Mouse (Mus musculus) CD4-positive helper T cell, adult 2 months (primary cell): ENCODE data around the gene Rab11fip4.
"Not testable (repeated sequence)": the region's sequence is repeated elsewhere in the genome, so short reads cannot be mapped to it uniquely, and the experiment has no call there.

Source experiments
- DNase-seq: peaks from one replicate; pipeline ENCODE4 v3.0.0-alpha.2; 2012; ENCODE audit warnings: low read depth, missing footprints, low spot score

Gene Rab11fip4

GRCm38 (mm10) chr11:79678363-79679153 is 87.5 kb downstream of the Rab11fip4 start:
- peak; percentile 48 for DNase-seq

DNA sequence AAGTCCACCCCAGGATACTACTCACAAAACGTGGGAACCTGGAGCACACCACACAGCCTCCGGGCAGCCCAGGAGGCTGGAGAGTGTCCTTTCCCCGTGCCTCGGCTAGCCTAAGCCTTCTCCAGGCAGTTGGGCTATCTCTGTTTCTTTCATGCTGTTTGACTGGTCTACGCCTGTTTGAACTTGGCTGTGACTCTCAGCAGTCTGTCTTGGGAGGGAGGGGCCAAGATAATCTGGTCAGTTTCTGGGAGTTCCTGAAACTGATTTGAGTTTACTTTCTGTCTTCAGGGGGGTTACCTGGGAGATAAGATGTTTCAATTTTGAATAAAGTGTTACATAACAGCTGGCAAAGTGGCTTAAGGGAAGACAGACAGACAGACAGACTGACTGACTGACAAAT is 88.9 kb downstream of the Rab11fip4 start:
- no peak for DNase-seq

GRCm38 (mm10) chr11:79680559-79680958 is 89.5 kb downstream of the Rab11fip4 start:
- DNase-seq = no peak

DNA sequence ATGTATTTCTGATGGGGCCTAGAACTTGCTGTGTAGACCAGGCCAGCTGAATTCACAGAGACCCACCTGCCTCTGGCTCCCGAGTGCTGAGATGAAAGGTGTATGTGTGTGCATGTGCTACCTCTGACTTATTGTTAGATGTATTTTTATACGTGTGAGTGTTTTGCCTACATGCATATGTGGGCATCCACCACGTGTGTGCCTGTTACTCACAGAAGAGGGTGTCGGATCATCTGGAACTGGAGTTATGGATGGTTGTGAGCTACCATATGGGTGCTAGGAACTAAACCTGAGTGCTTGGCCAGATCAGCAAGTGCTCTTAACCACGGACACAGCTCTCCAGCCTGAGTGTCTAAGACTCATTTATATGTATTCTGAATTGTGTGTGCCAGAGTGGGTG is 90.2 kb downstream of the Rab11fip4 start:
- no peak for DNase-seq

GRCm38 (mm10) chr11:79681798-79682197 is 90.8 kb downstream of the Rab11fip4 start:
- DNase-seq = no peak

GRCm38 (mm10) chr11:79685109-79685508 is 94.1 kb downstream of the Rab11fip4 start:
- no peak for DNase-seq

- DNase-seq = peak; percentile 84
Observed at GRCm38 (mm10) chr11:79686501-79687121, 95.6 kb downstream of the Rab11fip4 start.

GRCm38 (mm10) chr11:79689916-79690315 is 98.9 kb downstream of the Rab11fip4 start:
- DNase-seq = no peak

DNA sequence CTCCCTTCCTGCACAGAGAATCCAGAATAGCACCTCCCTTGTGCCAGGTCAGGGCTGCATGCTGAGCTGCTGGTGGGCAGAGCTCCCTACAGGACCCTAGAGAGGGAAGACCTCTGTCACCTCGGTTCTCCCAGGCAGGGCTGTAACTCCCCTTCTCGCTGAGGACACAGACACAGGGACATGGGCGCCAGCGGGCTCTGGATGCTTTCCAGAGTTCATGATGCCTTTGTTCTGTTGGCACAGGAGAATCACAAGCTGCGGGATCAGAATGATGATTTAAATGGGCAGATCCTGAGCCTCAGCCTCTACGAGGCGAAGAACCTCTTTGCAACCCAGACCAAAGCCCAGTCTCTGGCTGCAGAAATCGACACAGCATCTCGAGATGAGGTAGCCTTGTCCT is 100.5 kb downstream of the Rab11fip4 start:
- DNase-seq = no peak

DNA sequence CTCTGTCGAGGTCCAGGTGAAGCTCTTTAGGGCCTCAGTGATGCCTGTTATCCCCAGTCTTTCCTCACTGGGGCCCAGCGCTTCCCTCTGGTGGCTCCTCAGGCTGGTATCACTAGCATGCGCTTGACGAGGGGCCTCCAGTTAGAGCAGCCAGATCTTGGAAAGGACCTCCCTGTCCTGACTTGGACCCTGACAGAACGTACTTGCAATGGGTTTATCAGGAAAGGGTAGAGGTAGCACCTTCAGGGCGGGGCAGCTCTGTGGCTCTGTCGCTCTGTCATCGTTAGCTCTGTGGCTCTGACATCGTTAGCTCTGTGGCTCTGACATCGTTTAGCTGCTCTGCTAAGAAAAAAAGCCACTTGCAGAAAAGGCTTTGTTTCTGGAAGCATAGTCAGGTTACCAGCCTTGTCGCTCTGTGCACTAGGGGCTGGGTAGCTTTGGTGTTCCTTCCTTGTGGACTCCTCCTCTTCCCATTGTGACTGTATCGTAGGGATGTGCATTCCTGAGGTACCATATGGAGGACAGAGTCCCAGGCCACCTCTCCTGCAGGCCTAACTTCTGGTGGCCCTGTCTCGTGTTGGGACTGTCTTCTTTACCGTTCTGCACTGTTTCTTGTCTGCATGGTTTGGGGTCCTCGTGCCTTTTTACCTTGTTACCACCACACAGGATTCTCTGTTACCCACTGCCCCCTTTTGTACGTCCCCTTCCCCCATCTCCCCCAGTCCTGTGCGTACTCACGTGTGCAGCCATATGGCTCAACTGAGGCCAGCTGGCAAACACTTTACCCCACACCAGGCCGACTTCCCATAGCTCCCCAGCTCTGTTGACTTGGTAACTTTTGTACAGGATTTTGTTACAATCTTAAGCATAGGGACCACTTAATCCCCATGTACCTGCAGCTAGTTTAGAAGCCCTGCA is 105.6 kb downstream of the Rab11fip4 start:
- peak; percentile 24 for DNase-seq

DNA sequence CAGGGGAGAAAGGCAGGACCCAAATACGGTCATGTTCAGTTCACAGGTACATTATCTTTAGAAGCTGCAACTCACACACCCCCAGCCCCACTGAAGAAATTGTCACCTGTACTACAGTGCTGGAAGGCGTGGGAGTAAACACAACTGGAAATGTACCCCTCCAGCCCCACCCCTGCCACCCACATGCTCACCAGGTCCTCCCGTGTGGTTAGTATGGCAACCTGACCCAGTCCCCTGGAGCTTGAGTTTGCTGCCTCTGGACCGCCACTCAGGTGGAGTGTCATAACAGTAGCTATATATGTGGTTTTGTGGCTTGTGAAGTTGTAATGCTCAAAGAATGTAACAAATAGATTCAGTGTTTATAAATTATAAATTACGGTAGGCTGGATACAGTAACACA is 107.1 kb downstream of the Rab11fip4 start:
- peak; percentile 55 for DNase-seq

GRCm38 (mm10) chr11:79698542-79698941 is 107.5 kb downstream of the Rab11fip4 start:
- DNase-seq = not testable (repeated sequence)

GRCm38 (mm10) chr11:79701466-79701865 is 110.5 kb downstream of the Rab11fip4 start:
- no peak for DNase-seq

GRCm38 (mm10) chr11:79702092-79702491 is 111.1 kb downstream of the Rab11fip4 start:
- no peak for DNase-seq

- DNase-seq = peak; percentile 86
Observed at GRCm38 (mm10) chr11:79703452-79703851, 112.4 kb downstream of the Rab11fip4 start.

DNA sequence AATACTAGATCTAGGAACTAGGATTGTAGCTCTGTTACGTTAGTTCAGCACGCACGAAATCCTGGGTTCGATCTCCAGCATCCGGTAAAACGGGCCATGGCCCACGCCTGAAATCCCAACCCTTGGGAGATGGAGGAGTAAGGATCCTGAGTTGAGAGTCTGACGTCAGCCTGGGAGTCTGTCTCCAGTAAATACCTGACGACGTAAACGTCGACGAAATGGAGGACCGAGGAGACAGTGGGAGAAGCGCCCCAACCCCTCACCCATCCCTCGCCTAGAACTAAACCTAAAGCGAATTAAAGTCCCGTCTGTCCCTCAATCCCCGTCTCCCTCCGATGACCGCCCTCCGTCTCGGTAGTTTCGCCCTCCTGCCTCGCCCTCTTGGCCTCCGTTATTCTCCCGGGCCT is 112.9 kb downstream of the Rab11fip4 start:
- DNase-seq = no peak

GRCm38 (mm10) chr11:79704318-79705150 is 113.5 kb downstream of the Rab11fip4 start:
- peak; percentile 94 for DNase-seq

- DNase-seq = no peak
Observed at GRCm38 (mm10) chr11:79707084-79707483, 116.1 kb downstream of the Rab11fip4 start.

- peak; percentile 69 for DNase-seq
Observed at GRCm38 (mm10) chr11:79710868-79711765, 120.1 kb downstream of the Rab11fip4 start.

- DNase-seq = peak; percentile 22
Observed at GRCm38 (mm10) chr11:79711766-79712369, 120.9 kb downstream of the Rab11fip4 start.
